Mouse (Mus musculus) heart, embryonic 12.5 days (tissue): ENCODE measurements at regions not wholly inside any gene's neighbourhood (a gene's known extent, or its start where the extent isn't known, plus 50 kb on each side); places are given as distances from the start of the nearest gene placed in this dataset.

Source experiments
- ATAC-seq: fragments of 200-750 bp; cut with Nextera tagmentation; 2 replicates; pipeline ENCODE4 v1.8.0; 2017; ENCODE audit warnings: moderate TSS enrichment, moderate library complexity; ENCODE audit not compliant: insufficient number of reproducible peaks, low FRiP score
- H3K27ac ChIP-seq: fragments of 300-500 bp; sonication (generic); 2 replicates; pipeline ENCODE4 v1.5.1; 2016; ENCODE audit warnings: mild to moderate bottlenecking, moderate library complexity; ENCODE audit not compliant: poor library complexity, severe bottlenecking
- H3K27me3 ChIP-seq: fragments of 300-500 bp; sonication (generic); replicated peaks from 2 replicates; pipeline ENCODE4 v1.6.1; 2016; ENCODE audit warnings: mild to moderate bottlenecking, moderate library complexity
- H3K36me3 ChIP-seq: fragments of 300-500 bp; sonication (generic); 2 replicates; pipeline ENCODE4 v1.6.1; 2016; ENCODE audit warnings: mild to moderate bottlenecking, moderate library complexity
- H3K4me1 ChIP-seq: fragments of 300-500 bp; sonication (generic); replicated peaks from 2 replicates; pipeline ENCODE4 v1.6.1; 2016; ENCODE audit warnings: mild to moderate bottlenecking
- H3K4me2 ChIP-seq: fragments of 300-500 bp; sonication (generic); 2 replicates; pipeline ENCODE4 v1.6.1; 2016; ENCODE audit warnings: mild to moderate bottlenecking, moderate library complexity
- H3K4me3 ChIP-seq: fragments of 300-500 bp; sonication (generic); 2 replicates; pipeline ENCODE4 v1.5.1; 2016; ENCODE audit warnings: mild to moderate bottlenecking
- H3K9ac ChIP-seq: fragments of 300-500 bp; sonication (generic); 2 replicates; pipeline ENCODE4 v1.6.1; 2016; ENCODE audit warnings: mild to moderate bottlenecking, moderate library complexity
- H3K9me3 ChIP-seq: fragments of 300-500 bp; sonication (generic); replicated peaks from 2 replicates; pipeline ENCODE4 v1.6.1; 2016; ENCODE audit warnings: mild to moderate bottlenecking, moderate library complexity
- WGBS: fragments of 180-500 bp; shearing (Covaris S2); methylation state at CpG from one replicate; pipeline ENCODE4 v1.1.7; 2016; 5-methylcytosine and 5-hydroxymethylcytosine counted together

- 48% methylated on average over 7 of the region's 7 CpGs for WGBS
- Histone ChIP-seq H3K9ac (no peak overlapping the region), H3K4me2 (no peak overlapping the region), H3K27me3 (no peaks in the 10 kb centered on the region), H3K36me3 (no peaks in the 10 kb centered on the region), H3K4me3 (no peak overlapping the region), H3K27ac (no peak overlapping the region), H3K4me1 (no peaks in the 10 kb centered on the region), H3K9me3 (no peaks in the 10 kb centered on the region)
- ATAC-seq: no peak
Measured at GRCm38 (mm10) chr3:63570607-63571353, 87.1 kb upstream of the Gm34302 start.

- WGBS: 71% methylated on average over 1 of the region's 1 CpGs
- H3K27me3 ChIP-seq: no peaks in the 10 kb centered on the region
- no peaks in the 10 kb centered on the region for H3K4me1 ChIP-seq
- ATAC-seq: no peak
- no peaks in the 10 kb centered on the region for H3K36me3 ChIP-seq
- no peak overlapping the region for H3K4me3 ChIP-seq
- H3K9ac ChIP-seq: no peak overlapping the region
- no peak overlapping the region for H3K27ac ChIP-seq
- no peaks in the 10 kb centered on the region for H3K9me3 ChIP-seq
- H3K4me2 ChIP-seq: no peak overlapping the region
Measured at GRCm38 (mm10) chr3:63570082-63570481, 86.4 kb upstream of the Gm34302 start.

GRCm38 (mm10) chr3:63569004-63569596, 85.4 kb upstream of the Gm34302 start:
- 68% methylated on average over 7 of the region's 7 CpGs for WGBS

GRCm38 (mm10) chr3:63567726-63568125, 84.0 kb upstream of the Gm34302 start:
- H3K4me2 ChIP-seq: no peak overlapping the region
- H3K36me3 ChIP-seq: no peaks in the 10 kb centered on the region
- no peak overlapping the region for H3K4me3 ChIP-seq
- no peak overlapping the region for H3K27ac ChIP-seq
- ATAC-seq: no peak
- no peaks in the 10 kb centered on the region for H3K27me3 ChIP-seq
- peaks cover 2% of the 10 kb centered on the region; the same call in 1 of the 2 replicates for H3K9me3 ChIP-seq
- no peak overlapping the region for H3K9ac ChIP-seq
- H3K4me1 ChIP-seq: no peaks in the 10 kb centered on the region
- WGBS: 72% methylated on average over 3 of the region's 3 CpGs

More at GRCm38 (mm10) chr3:63569004-63569596, 85.4 kb upstream of the Gm34302 start:
- Histone ChIP-seq H3K9ac (no peak overlapping the region), H3K4me3 (no peak overlapping the region), H3K9me3 (no peaks in the 10 kb centered on the region), H3K36me3 (no peaks in the 10 kb centered on the region), H3K27me3 (no peaks in the 10 kb centered on the region), H3K27ac (no peak overlapping the region), H3K4me1 (no peaks in the 10 kb centered on the region), H3K4me2 (no peak overlapping the region)
- no peak for ATAC-seq

GRCm38 (mm10) chr3:63563057-63563456, 79.4 kb upstream of the Gm34302 start:
- no peak overlapping the region for H3K4me3 ChIP-seq
- 80% methylated on average over 1 of the region's 1 CpGs for WGBS
- H3K9ac ChIP-seq: no peak overlapping the region
- no peak overlapping the region for H3K4me2 ChIP-seq
- H3K36me3 ChIP-seq: no peaks in the 10 kb centered on the region
- H3K27ac ChIP-seq: no peak overlapping the region
- ATAC-seq: no peak
- H3K4me1 ChIP-seq: no peaks in the 10 kb centered on the region
- peaks cover 2% of the 10 kb centered on the region; the same call in 1 of the 2 replicates for H3K9me3 ChIP-seq
- no peaks in the 10 kb centered on the region for H3K27me3 ChIP-seq

GRCm38 (mm10) chr3:63562532-63562931, 78.9 kb upstream of the Gm34302 start:
- Histone ChIP-seq H3K27ac (no peak overlapping the region), H3K36me3 (no peaks in the 10 kb centered on the region), H3K27me3 (no peaks in the 10 kb centered on the region), H3K9me3 (peaks cover 2% of the 10 kb centered on the region; the same call in 1 of the 2 replicates), H3K9ac (no peak overlapping the region), H3K4me1 (no peaks in the 10 kb centered on the region), H3K4me2 (no peak overlapping the region), H3K4me3 (no peak overlapping the region)
- ATAC-seq: no peak

- Histone ChIP-seq H3K27me3 (no peaks in the 10 kb centered on the region), H3K36me3 (no peaks in the 10 kb centered on the region), H3K4me1 (no peaks in the 10 kb centered on the region), H3K4me2 (no peak overlapping the region), H3K4me3 (no peak overlapping the region), H3K27ac (no peak overlapping the region), H3K9ac (no peak overlapping the region), H3K9me3 (peaks cover 2% of the 10 kb centered on the region; the same call in 1 of the 2 replicates)
- ATAC-seq: no peak
- WGBS: 79% methylated on average over 4 of the region's 4 CpGs
Measured at GRCm38 (mm10) chr3:63560745-63561151, 77.1 kb upstream of the Gm34302 start.

GRCm38 (mm10) chr3:63556741-63557140, 73.1 kb upstream of the Gm34302 start:
- 77% methylated on average over 1 of the region's 1 CpGs for WGBS
- Histone ChIP-seq H3K27ac (no peak overlapping the region), H3K4me2 (no peak overlapping the region), H3K4me3 (no peak overlapping the region), H3K36me3 (no peaks in the 10 kb centered on the region), H3K27me3 (no peaks in the 10 kb centered on the region), H3K9me3 (no peaks in the 10 kb centered on the region), H3K4me1 (no peaks in the 10 kb centered on the region), H3K9ac (no peak overlapping the region)
- ATAC-seq: no peak

GRCm38 (mm10) chr3:63554872-63555271, 71.2 kb upstream of the Gm34302 start:
- 7% methylated on average over 9 of the region's 9 CpGs for WGBS
- Histone ChIP-seq H3K27ac (no peak overlapping the region), H3K4me3 (no peak overlapping the region)

GRCm38 (mm10) chr3:63553426-63553825, 69.7 kb upstream of the Gm34302 start:
- ATAC-seq: no peak
- Histone ChIP-seq H3K36me3 (no peaks in the 10 kb centered on the region), H3K4me3 (no peak overlapping the region), H3K27ac (no peak overlapping the region), H3K27me3 (no peaks in the 10 kb centered on the region), H3K4me2 (no peak overlapping the region), H3K4me1 (no peaks in the 10 kb centered on the region), H3K9me3 (no peaks in the 10 kb centered on the region), H3K9ac (no peak overlapping the region)
- WGBS: 75% methylated on average over 2 of the region's 2 CpGs

More at GRCm38 (mm10) chr3:63554872-63555271, 71.2 kb upstream of the Gm34302 start:
- Histone ChIP-seq H3K4me2 (peak overlapping the region; percentile 32; the same call in 1 of the 2 replicates), H3K27me3 (no peaks in the 10 kb centered on the region), H3K4me1 (no peaks in the 10 kb centered on the region), H3K36me3 (no peaks in the 10 kb centered on the region), H3K9ac (no peak overlapping the region), H3K9me3 (no peaks in the 10 kb centered on the region)
- no peak for ATAC-seq

- no peak for ATAC-seq
- no peak overlapping the region for H3K4me2 ChIP-seq
- no peak overlapping the region for H3K27ac ChIP-seq
- H3K27me3 ChIP-seq: no peaks in the 10 kb centered on the region
- H3K9me3 ChIP-seq: no peaks in the 10 kb centered on the region
- H3K9ac ChIP-seq: no peak overlapping the region
- no peaks in the 10 kb centered on the region for H3K36me3 ChIP-seq
- WGBS: 64% methylated on average over 5 of the region's 5 CpGs
- no peaks in the 10 kb centered on the region for H3K4me1 ChIP-seq
- H3K4me3 ChIP-seq: no peak overlapping the region
Measured at GRCm38 (mm10) chr3:63551661-63552060, 68.0 kb upstream of the Gm34302 start.
